Comparison of ENCODE assay signal across 9 mouse cellular contexts in the genomic region with DNA sequence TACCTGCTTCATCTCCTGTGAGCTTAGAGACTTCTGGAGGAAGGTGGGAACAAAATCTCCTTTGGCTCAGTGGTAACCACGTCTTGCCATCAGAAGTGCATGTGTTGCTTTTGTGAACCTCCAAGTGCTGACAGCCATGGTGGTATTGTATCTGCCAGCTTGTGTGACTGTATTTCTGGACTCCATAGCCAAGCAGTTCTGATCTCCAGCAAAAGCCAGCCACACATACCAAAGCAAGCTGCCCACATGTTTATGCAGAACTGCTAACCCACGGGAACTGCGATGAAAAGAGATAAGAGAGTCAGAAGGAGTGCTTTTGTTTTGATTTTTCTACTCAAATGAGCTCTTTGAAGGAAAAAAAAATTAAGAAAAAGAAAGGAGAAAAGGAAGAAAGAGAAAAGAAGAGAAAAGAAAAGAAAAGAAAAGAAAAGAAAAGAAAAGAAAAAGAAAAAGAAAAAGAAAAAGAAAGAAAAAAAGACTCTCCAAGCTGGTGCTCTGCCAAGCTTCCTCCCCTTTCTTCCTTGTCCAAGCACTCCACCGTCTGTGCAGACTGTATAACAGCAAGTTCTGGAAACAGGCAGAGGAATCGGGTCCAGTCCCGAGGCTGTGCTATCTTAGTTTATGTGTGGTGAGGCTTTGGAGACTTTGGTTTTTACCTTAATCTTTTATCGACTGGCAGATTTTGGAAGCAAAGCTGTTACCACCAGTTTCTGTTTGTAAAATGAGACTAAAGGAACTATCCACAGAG. TPM values are rescaled to one million over a fixed set of nuclear protein-coding genes. Genes with fewer than 3 reads are reported as not detected.
DNase-seq lines count a peak whose midpoint lies in the region; ATAC-seq and TF ChIP-seq lines count a peak whose summit lies in the region.
"Had no signal": no experiment of that assay in that cellular context is flagged by ENCODE, and none has a peak within 500 bp of the region (broad histone marks: within the 10 kb centered on the region; RNA-seq: fewer than 3 reads in every experiment).

No protein-coding gene starts in this region.

- no peaks in the 10 kb centered on the region for H3K4me1 ChIP-seq in intestine, postnatal 0 days (replicated peaks; ENCODE audit: control insufficient read depth, insufficient read depth, low read length)
- H3K4me1 ChIP-seq in intestine, embryonic 15.5 days (replicated peaks), result no peaks in the 10 kb centered on the region
- no peaks in the 10 kb centered on the region for H3K4me1 ChIP-seq in neural tube, embryonic 11.5 days (ENCODE audit: control insufficient read depth, insufficient read depth, low read length)
- no peaks in the 10 kb centered on the region for H3K4me1 ChIP-seq in midbrain, postnatal 0 days (ENCODE audit: insufficient read depth, low read length)

- no peaks in the 10 kb centered on the region for H3K36me3 ChIP-seq in intestine, postnatal 0 days (ENCODE audit: control insufficient read depth, insufficient read depth)
- no peaks in the 10 kb centered on the region for H3K36me3 ChIP-seq in intestine, embryonic 15.5 days
- no peaks in the 10 kb centered on the region for H3K36me3 ChIP-seq in neural tube, embryonic 11.5 days (ENCODE audit: control insufficient read depth, insufficient read depth, low read length)
- H3K36me3 ChIP-seq in midbrain, postnatal 0 days (ENCODE audit: insufficient read depth, low read length), result no peaks in the 10 kb centered on the region

- no peak overlapping the region for H3K27ac ChIP-seq in intestine, postnatal 0 days (ENCODE audit: low read depth, low read length)
- H3K27ac ChIP-seq in intestine, embryonic 15.5 days, result no peak overlapping the region
- no peak overlapping the region for H3K27ac ChIP-seq in neural tube, embryonic 11.5 days (ENCODE audit: low read depth, low read length)
- no peak overlapping the region for H3K27ac ChIP-seq in midbrain, postnatal 0 days (ENCODE audit: low read depth, low read length)

- H3K4me2 ChIP-seq in intestine, postnatal 0 days (replicated peaks; ENCODE audit: low read depth), result no peak overlapping the region
- no peak overlapping the region for H3K4me2 ChIP-seq in intestine, embryonic 15.5 days (replicated peaks)
- no peak overlapping the region for H3K4me2 ChIP-seq in neural tube, embryonic 11.5 days (ENCODE audit: low read depth)
- H3K4me2 ChIP-seq in midbrain, postnatal 0 days (ENCODE audit: low read depth, low read length, poor library complexity, severe bottlenecking), result no peak overlapping the region

- H3K27me3 ChIP-seq in intestine, postnatal 0 days (replicated peaks; ENCODE audit: control insufficient read depth, insufficient read depth, low read length), result no peaks in the 10 kb centered on the region
- H3K27me3 ChIP-seq in intestine, embryonic 15.5 days (replicated peaks), result no peaks in the 10 kb centered on the region
- no peaks in the 10 kb centered on the region for H3K27me3 ChIP-seq in neural tube, embryonic 11.5 days (ENCODE audit: control insufficient read depth, insufficient read depth, low read length)
- no peaks in the 10 kb centered on the region for H3K27me3 ChIP-seq in midbrain, postnatal 0 days (ENCODE audit: insufficient read depth, low read length)

- H3K9me3 ChIP-seq in intestine, postnatal 0 days (ENCODE audit: control insufficient read depth), result no peaks in the 10 kb centered on the region
- H3K9me3 ChIP-seq in intestine, embryonic 15.5 days, result no peaks in the 10 kb centered on the region
- no peaks in the 10 kb centered on the region for H3K9me3 ChIP-seq in neural tube, embryonic 11.5 days (ENCODE audit: control insufficient read depth, low read length)
- H3K9me3 ChIP-seq in midbrain, postnatal 0 days (ENCODE audit: low read length), result no peaks in the 10 kb centered on the region

- ATAC-seq in intestine, postnatal 0 days, result no peak
- ATAC-seq in intestine, embryonic 15.5 days, result no peak
- ATAC-seq in neural tube, embryonic 11.5 days (ENCODE audit: insufficient read depth, low FRiP score, low TSS enrichment), result no peak
- ATAC-seq in midbrain, postnatal 0 days (ENCODE audit: low FRiP score), result no peak

- H3K4me3 ChIP-seq in intestine, postnatal 0 days (ENCODE audit: low read depth, low read length), result no peak overlapping the region
- no peak overlapping the region for H3K4me3 ChIP-seq in intestine, embryonic 15.5 days (replicated peaks)
- H3K4me3 ChIP-seq in neural tube, embryonic 11.5 days (ENCODE audit: low read depth, low read length), result no peak overlapping the region
- no peak overlapping the region for H3K4me3 ChIP-seq in midbrain, postnatal 0 days (ENCODE audit: low read depth, low read length)

- peak; percentile 38 for DNase-seq in adrenal gland, postnatal 14 days
- no peak for DNase-seq in adrenal gland, adult 8-10 months
- peak; percentile 12 for DNase-seq in neural tube, embryonic 11.5 days (ENCODE audit: low spot score)
- no peak for DNase-seq in neural tube, embryonic 10.5 days (ENCODE audit: extremely low spot score, low spot score)
- peak; percentile 68 for DNase-seq in midbrain, postnatal 0 days (ENCODE audit: low spot score)
- no peak for DNase-seq in thymus, postnatal 10 days (ENCODE audit: low spot score in 2 of 2)
- DNase-seq: lung, postnatal 36 days had no signal

- peak; percentile 61 for TF ChIP-seq CTCF in intestine, postnatal 0 days (IDR thresholded peaks at IDR 0.05; ENCODE audit: low read depth)
- TF ChIP-seq CTCF in midbrain, postnatal 0 days (IDR thresholded peaks at IDR 0.05), result peak; percentile 66

- WGBS in intestine, postnatal 0 days, result 32% methylated on average over 7 of the region's 7 CpGs
- WGBS in intestine, embryonic 15.5 days, result 32% methylated on average over 7 of the region's 7 CpGs
- 63% methylated on average over 7 of the region's 7 CpGs for WGBS in neural tube, embryonic 11.5 days
- WGBS in midbrain, postnatal 0 days, result 39% methylated on average over 7 of the region's 7 CpGs

- H3K9ac ChIP-seq in intestine, postnatal 0 days (ENCODE audit: low read depth, low read length), result no peak overlapping the region
- H3K9ac ChIP-seq in intestine, embryonic 15.5 days, result no peak overlapping the region
- no peak overlapping the region for H3K9ac ChIP-seq in neural tube, embryonic 11.5 days (ENCODE audit: low read length)
- H3K9ac ChIP-seq in midbrain, postnatal 0 days (replicated peaks; ENCODE audit: low read length, poor library complexity, severe bottlenecking), result no peak overlapping the region

RNA-seq across cellular contexts. Expression of gene Lrrtm1, which starts 15.0 kb away (rescaled TPM):
- 0.67 and 0.90 TPM in 2 replicates for total RNA-seq in adrenal gland, postnatal 14 days (2021)
- under 1 TPM; 0.48 to 0.77 (median 0.58) TPM for total RNA-seq in adrenal gland, adult 8-10 months (2022)
- polyA plus RNA-seq in intestine, postnatal 0 days (2015; fragmentation: Nextera tagmentation; extraction: Ambion mirVana), result 1.4 and 1.6 TPM in 2 replicates
- polyA plus RNA-seq in intestine, embryonic 15.5 days (2015; fragmentation: Nextera tagmentation; extraction: Ambion mirVana), result 4.5 and 4.7 TPM in 2 replicates
- polyA plus RNA-seq in neural tube, embryonic 11.5 days (2014; fragmentation: Nextera tagmentation; extraction: Ambion mirVana), result 11.2 and 12.7 TPM in 2 replicates
- total RNA-seq in midbrain, postnatal 0 days (2014; rRNA removed), result 64.7 and 72.8 TPM in 2 replicates
- polyA plus RNA-seq in midbrain, postnatal 0 days (2015; fragmentation: Nextera tagmentation; extraction: Ambion mirVana), result 61.5 and 63.3 TPM in 2 replicates

Comparison
In these comparisons a context has a peak if more than half of its experiments do, and no peak if none do; other contexts are left out.
1. DNase-seq: peak in adrenal gland, postnatal 14 days (single experiment), neural tube, embryonic 11.5 days (single experiment) and midbrain, postnatal 0 days (single experiment); none in adrenal gland, adult 8-10 months (single experiment), neural tube, embryonic 10.5 days (single experiment) and thymus, postnatal 10 days (0 of 2).